Mouse (Mus musculus): Measurements from ENCODE around the gene Defb22.

- peak; percentile 43 for TF ChIP-seq CTCF (IDR thresholded peaks at IDR 0.05; ENCODE audit: low read depth)
- TF ChIP-seq EP300 (IDR thresholded peaks at IDR 0.05; ENCODE audit: low read depth), result no peak
Measured at GRCm38 (mm10) chr2:152438963-152439362, 51.0 kb downstream of the Defb22 start.
